Mouse (Mus musculus) gastrocnemius, postnatal 25 days (tissue): ENCODE measurements around the gene Foxd4. TPM values are rescaled to one million over a fixed set of nuclear protein-coding genes. Genes with fewer than 3 reads are reported as not detected.

Source experiments
- DNase-seq: peaks from one replicate; pipeline ENCODE4 v3.0.0; 2022
- long read RNA-seq, 2 experiments: library from polyadenylated mRNA; stranded (forward); transcript quantifications; one replicate each; pipeline ENCODE4 v2.0.0; 2021
- total RNA-seq, 2 experiments: library from RNA; stranded (reverse); gene quantifications; 1 replicate in 1 of 2; 2 replicates in 1 of 2; pipeline ENCODE4 v1.2.3; 2021

Foxd4 gene
- total RNA-seq, result not detected
- long read RNA-seq, experiment 1, result 0 reads
- long read RNA-seq, experiment 2, result 0 reads

- no peak for DNase-seq
Measured at GRCm38 (mm10) chr19:24900581-24901220, at the start of gene Foxd4. TSS of gene Foxd4 (minus strand) at chr19:24901197.

GRCm38 (mm10) chr19:24945521-24946262 lies 44.7 kb upstream of the Foxd4 start:
- DNase-seq, result no peak

GRCm38 (mm10) chr19:24937084-24937483 lies 36.1 kb upstream of the Foxd4 start:
- no peak for DNase-seq

- no peak for DNase-seq
Measured at GRCm38 (mm10) chr19:24929041-24929440, 28.0 kb upstream of the Foxd4 start.

- no peak for DNase-seq
Measured at GRCm38 (mm10) chr19:24920866-24921265, 19.9 kb upstream of the Foxd4 start.

GRCm38 (mm10) chr19:24908385-24909155 lies 7.6 kb upstream of the Foxd4 start:
- no peak for DNase-seq

- no peak for DNase-seq
Measured at GRCm38 (mm10) chr19:24907655-24908054, 6.7 kb upstream of the Foxd4 start.

GRCm38 (mm10) chr19:24902821-24903220 lies 1.8 kb upstream of the Foxd4 start:
- no peak for DNase-seq

- DNase-seq, result no peak
Measured at GRCm38 (mm10) chr19:24902256-24902655, 1.3 kb upstream of the Foxd4 start.

GRCm38 (mm10) chr19:24901666-24902065 lies 669 bp upstream of the Foxd4 start:
- DNase-seq, result no peak

- no peak for DNase-seq
Measured at GRCm38 (mm10) chr19:24899578-24900544, 1.1 kb downstream of the Foxd4 start.

- DNase-seq, result no peak
Measured at GRCm38 (mm10) chr19:24898737-24899577, 2.0 kb downstream of the Foxd4 start.

GRCm38 (mm10) chr19:24897896-24898736 lies 2.9 kb downstream of the Foxd4 start:
- no peak for DNase-seq

- DNase-seq, result no peak
Measured at GRCm38 (mm10) chr19:24897006-24897895, 3.7 kb downstream of the Foxd4 start.

GRCm38 (mm10) chr19:24896536-24896935 lies 4.5 kb downstream of the Foxd4 start:
- no peak for DNase-seq

- no peak for DNase-seq
Measured at GRCm38 (mm10) chr19:24886888-24887287, 14.1 kb downstream of the Foxd4 start.

GRCm38 (mm10) chr19:24885504-24885903 lies 15.5 kb downstream of the Foxd4 start:
- DNase-seq, result no peak

- DNase-seq, result no peak
Measured at GRCm38 (mm10) chr19:24881237-24881636, 19.8 kb downstream of the Foxd4 start.
